Mouse (Mus musculus) spleen, adult 12 weeks (tissue): ENCODE measurements around the gene Tbc1d4.

Source experiments
- DNase-seq: peaks from one replicate; pipeline ENCODE4 v3.0.0; 2022; ENCODE audit warnings: low spot score

Tbc1d4 gene

GRCm38 (mm10) chr14:101608519-101609368 is at the start of gene Tbc1d4:
TSS of gene Tbc1d4 (minus strand) at chr14:101609191.
- DNase-seq: peak; percentile 4

- DNase-seq: no peak
These were observed 47.3 kb upstream of the Tbc1d4 start for GRCm38 (mm10) chr14:101656307-101656706.

GRCm38 (mm10) chr14:101654526-101654909 is 45.5 kb upstream of the Tbc1d4 start:
- DNase-seq: no peak

GRCm38 (mm10) chr14:101653581-101654525 is 44.9 kb upstream of the Tbc1d4 start, which contains the start of gene Uchl3:
TSS of gene Uchl3 (plus strand) at chr14:101653967.
- peak; percentile 92 for DNase-seq

- DNase-seq: no peak
These were observed 43.6 kb upstream of the Tbc1d4 start for GRCm38 (mm10) chr14:101652571-101652970.

GRCm38 (mm10) chr14:101650551-101650950 is 41.6 kb upstream of the Tbc1d4 start:
- no peak for DNase-seq

GRCm38 (mm10) chr14:101644948-101645347 is 36.0 kb upstream of the Tbc1d4 start:
- DNase-seq: no peak

GRCm38 (mm10) chr14:101640153-101640843 is 31.3 kb upstream of the Tbc1d4 start, which contains the start of gene Commd6:
TSS of gene Commd6 (minus strand) at chr14:101640686.
- peak; percentile 83 for DNase-seq

GRCm38 (mm10) chr14:101637381-101637780 is 28.4 kb upstream of the Tbc1d4 start:
- DNase-seq: no peak

GRCm38 (mm10) chr14:101635765-101636164 is 26.8 kb upstream of the Tbc1d4 start:
- no peak for DNase-seq

- DNase-seq: no peak
These were observed 21.6 kb upstream of the Tbc1d4 start for GRCm38 (mm10) chr14:101630548-101630947.

- no peak for DNase-seq
These were observed 8.7 kb upstream of the Tbc1d4 start for GRCm38 (mm10) chr14:101617680-101618079.

- DNase-seq: no peak
These were observed 7.2 kb upstream of the Tbc1d4 start for GRCm38 (mm10) chr14:101616178-101616577.

GRCm38 (mm10) chr14:101613206-101613605 is 4.2 kb upstream of the Tbc1d4 start:
- DNase-seq: no peak

GRCm38 (mm10) chr14:101610701-101611100 is 1.7 kb upstream of the Tbc1d4 start:
- DNase-seq: no peak

GRCm38 (mm10) chr14:101607631-101608518 is 1.1 kb downstream of the Tbc1d4 start:
- DNase-seq: no peak

- DNase-seq: no peak
These were observed 3.1 kb downstream of the Tbc1d4 start for GRCm38 (mm10) chr14:101605843-101606242.

GRCm38 (mm10) chr14:101602851-101603250 is 6.1 kb downstream of the Tbc1d4 start:
- no peak for DNase-seq

GRCm38 (mm10) chr14:101597096-101597715 is 11.8 kb downstream of the Tbc1d4 start:
- no peak for DNase-seq

GRCm38 (mm10) chr14:101596691-101597090 is 12.3 kb downstream of the Tbc1d4 start:
- no peak for DNase-seq
